Mouse (Mus musculus): ENCODE measurements around the gene Frs2.

DNA sequence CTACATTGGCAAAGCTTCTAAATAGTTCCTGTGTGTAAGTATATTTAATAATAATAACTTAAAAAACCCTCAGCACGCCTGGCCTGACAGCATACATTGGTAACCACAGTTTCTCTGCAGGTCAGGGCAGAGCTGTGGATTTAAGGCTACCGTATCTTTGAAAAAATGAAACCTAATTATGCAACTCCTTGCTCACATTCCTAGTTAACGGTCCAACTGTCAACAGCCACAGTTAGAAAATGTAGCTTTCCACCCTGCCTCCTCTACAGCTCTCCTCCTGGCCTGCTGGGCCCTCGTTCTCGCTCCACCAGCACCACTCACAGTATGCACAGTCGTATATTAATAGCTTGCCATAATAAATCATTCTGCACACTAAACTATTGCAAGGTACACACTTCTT lies 3.7 kb downstream of the Frs2 start:
- TF ChIP-seq POLR2A (IDR thresholded peaks at IDR 0.05; ENCODE audit: insufficient read depth, low read depth, low read length) = no peak
- TF ChIP-seq CTCF (IDR thresholded peaks at IDR 0.05; ENCODE audit: insufficient read depth, low read depth, low read length) = no peak
